Mouse (Mus musculus) stomach, embryonic 16.5 days (tissue): ENCODE results near the gene Plekha5. TPM values are rescaled to one million over a fixed set of nuclear protein-coding genes. Genes with fewer than 3 reads are reported as not detected.

Experiments used
- ATAC-seq: fragments of 200-750 bp; cut with Nextera tagmentation; 2 replicates; pipeline ENCODE4 v1.8.0; 2017; ENCODE audit warnings: moderate number of reproducible peaks, moderate TSS enrichment; ENCODE audit not compliant: insufficient read depth, low FRiP score
- H3K27ac ChIP-seq: fragments of 300-500 bp; sonication (generic); 2 replicates; pipeline ENCODE4 v1.5.1; 2014; ENCODE audit warnings: low read length
- H3K27me3 ChIP-seq: fragments of 300-500 bp; sonication (generic); 2 replicates; pipeline ENCODE4 v1.6.1; 2014; ENCODE audit warnings: low read length, control low read depth, mixed read lengths; ENCODE audit not compliant: control insufficient read depth, insufficient read depth
- H3K36me3 ChIP-seq: fragments of 300-500 bp; sonication (generic); 2 replicates; pipeline ENCODE4 v1.6.1; 2014; ENCODE audit warnings: low read length; ENCODE audit not compliant: control insufficient read depth, insufficient read depth
- H3K4me1 ChIP-seq: fragments of 300-500 bp; sonication (generic); 2 replicates; pipeline ENCODE4 v1.6.1; 2014; ENCODE audit warnings: low read length, control low read depth, mixed read lengths; ENCODE audit not compliant: control insufficient read depth, insufficient read depth
- H3K4me2 ChIP-seq: fragments of 300-500 bp; sonication (generic); 2 replicates; pipeline ENCODE4 v1.6.1; 2014; ENCODE audit warnings: low read depth, low read length, mixed read lengths
- H3K4me3 ChIP-seq: fragments of 300-500 bp; sonication (generic); replicated peaks from 2 replicates; pipeline ENCODE4 v1.5.1; 2014; ENCODE audit warnings: mild to moderate bottlenecking, low read length
- H3K9ac ChIP-seq: fragments of 300-500 bp; sonication (generic); 2 replicates; pipeline ENCODE4 v1.6.1; 2014; ENCODE audit warnings: low read length
- H3K9me3 ChIP-seq: fragments of 300-500 bp; sonication (generic); replicated peaks from 2 replicates; pipeline ENCODE4 v1.6.1; 2016; ENCODE audit warnings: low read length, control low read depth; ENCODE audit not compliant: control insufficient read depth
- WGBS: fragments of 180-500 bp; shearing (Covaris S2); extraction: QIAGEN DNeasy Blood & Tissue Kit; methylation state at CpG from one replicate; pipeline ENCODE4 v1.1.7; 2014; 5-methylcytosine and 5-hydroxymethylcytosine counted together
- polyA plus RNA-seq: library from polyadenylated mRNA; unstranded; fragments of >200 nt; fragmentation: Nextera tagmentation; extraction: Ambion mirVana; gene quantifications from 2 replicates; pipeline ENCODE4 v1.2.1, GENCODE M21; 2015

Gene Plekha5
- polyA plus RNA-seq, 1 experiment from 2014 or later: 35.0 TPM

DNA sequence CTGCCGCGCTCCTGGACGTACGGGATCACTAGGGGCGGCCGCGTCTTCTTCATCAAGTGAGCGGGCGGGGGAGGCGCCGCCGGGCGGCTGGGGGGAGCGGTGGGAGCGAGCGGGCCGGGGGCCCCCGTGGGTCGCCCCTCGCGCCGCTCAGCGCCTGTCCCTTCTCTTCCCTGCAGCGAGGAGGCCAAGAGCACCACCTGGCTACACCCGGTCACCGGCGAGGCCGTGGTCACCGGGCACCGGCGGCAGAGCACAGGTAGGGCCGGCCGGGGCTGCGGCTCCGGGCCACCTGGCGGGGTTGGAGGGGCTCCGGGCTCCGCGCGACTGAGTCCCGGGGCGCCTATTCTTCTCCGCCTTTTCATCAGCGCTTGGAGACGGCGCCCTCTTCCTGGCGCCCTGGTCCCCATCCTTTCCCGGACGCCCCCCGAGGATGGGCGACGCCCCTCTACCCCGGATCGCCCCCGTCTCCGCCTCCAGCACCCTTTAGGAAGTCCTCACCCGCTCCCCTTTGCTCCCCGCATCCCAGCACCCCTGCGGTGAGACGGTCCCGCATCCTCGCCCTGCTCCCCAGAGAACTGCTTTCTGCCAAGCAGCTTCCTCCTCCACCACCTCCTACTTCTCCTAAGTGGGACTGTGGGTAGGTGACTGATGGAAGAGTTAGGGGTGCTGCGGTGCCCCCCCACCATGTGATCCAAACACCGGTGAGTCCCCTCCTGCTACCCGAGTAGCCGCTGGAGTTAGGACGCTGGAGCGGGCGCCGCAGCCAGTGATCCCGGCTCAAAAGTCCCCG is 542 bp downstream of the Plekha5 start:
- H3K9me3 ChIP-seq: no peaks in the 10 kb centered on the region
- H3K27ac ChIP-seq: peak overlapping the region; percentile 95
- H3K4me2 ChIP-seq: peak overlapping the region; percentile 65
- peak overlapping the region; percentile 97 for H3K9ac ChIP-seq
- WGBS: under 1% methylated on average over 53 of the region's 72 CpGs
- H3K27me3 ChIP-seq: no peaks in the 10 kb centered on the region
- no peaks in the 10 kb centered on the region for H3K36me3 ChIP-seq
- H3K4me3 ChIP-seq: peak overlapping the region; percentile 97
- peak; percentile 69 for ATAC-seq
- H3K4me1 ChIP-seq: peaks cover 9% of the 10 kb centered on the region

GRCm38 (mm10) chr6:140424991-140425361 is 1.1 kb downstream of the Plekha5 start:
- ATAC-seq: peak; percentile 37; the same call in 1 of the 2 replicates
- under 1% methylated on average over 17 of the region's 17 CpGs for WGBS

GRCm38 (mm10) chr6:140429236-140429635 is 5.4 kb downstream of the Plekha5 start:
- Histone ChIP-seq H3K27me3 (no peaks in the 10 kb centered on the region), H3K4me2 (no peak overlapping the region), H3K36me3 (peaks cover 12% of the 10 kb centered on the region), H3K4me1 (peaks cover 14% of the 10 kb centered on the region), H3K4me3 (no peak overlapping the region), H3K9me3 (no peaks in the 10 kb centered on the region), H3K27ac (no peak overlapping the region), H3K9ac (no peak overlapping the region)
- no peak for ATAC-seq
- 75% methylated on average over 8 of the region's 8 CpGs for WGBS

More at GRCm38 (mm10) chr6:140424991-140425361, 1.1 kb downstream of the Plekha5 start:
- no peaks in the 10 kb centered on the region for H3K27me3 ChIP-seq
- peak overlapping the region; percentile 97 for H3K4me3 ChIP-seq
- no peaks in the 10 kb centered on the region for H3K9me3 ChIP-seq
- peaks cover 9% of the 10 kb centered on the region for H3K4me1 ChIP-seq
- no peaks in the 10 kb centered on the region for H3K36me3 ChIP-seq
- H3K4me2 ChIP-seq: peak overlapping the region; percentile 65
- peak overlapping the region; percentile 97 for H3K9ac ChIP-seq
- peak overlapping the region; percentile 95 for H3K27ac ChIP-seq

- Histone ChIP-seq H3K9me3 (no peaks in the 10 kb centered on the region), H3K9ac (no peak overlapping the region), H3K4me1 (peaks cover 4% of the 10 kb centered on the region; the same call in 1 of the 2 replicates), H3K27ac (no peak overlapping the region), H3K27me3 (no peaks in the 10 kb centered on the region), H3K4me3 (no peak overlapping the region), H3K36me3 (peaks cover 12% of the 10 kb centered on the region), H3K4me2 (no peak overlapping the region)
- no peak for ATAC-seq
- 89% methylated on average over 9 of the region's 9 CpGs for WGBS
Measured at GRCm38 (mm10) chr6:140432363-140432762, 8.5 kb downstream of the Plekha5 start.

DNA sequence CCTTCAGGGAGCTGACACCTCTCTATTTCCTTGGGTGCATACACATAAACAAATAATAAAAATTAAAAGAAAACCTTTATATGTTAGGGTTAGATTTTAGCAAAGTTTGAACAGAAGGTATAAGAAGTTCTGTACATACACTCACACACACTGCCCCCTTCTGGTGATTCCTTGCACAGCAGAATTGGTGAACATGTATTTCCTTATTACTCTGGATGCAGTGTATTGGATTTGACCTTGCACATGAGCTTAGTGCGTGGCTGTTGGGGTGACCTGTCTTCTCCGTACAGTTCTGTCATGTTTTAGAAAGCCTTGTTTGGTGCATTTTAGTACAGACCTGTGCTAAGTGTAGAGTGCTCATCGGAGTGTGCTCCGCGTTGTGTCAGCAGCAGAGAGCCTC is 19.5 kb downstream of the Plekha5 start:
- no peak for ATAC-seq
- H3K4me3 ChIP-seq: no peak overlapping the region
- no peak overlapping the region for H3K9ac ChIP-seq
- no peak overlapping the region for H3K4me2 ChIP-seq
- no peaks in the 10 kb centered on the region for H3K36me3 ChIP-seq
- WGBS: 87% methylated on average over 5 of the region's 5 CpGs
- no peaks in the 10 kb centered on the region for H3K9me3 ChIP-seq
- 0 out of 2 replicates have a peak, but pooled peaks cover 4% of the 10 kb centered on the region for H3K4me1 ChIP-seq
- no peak overlapping the region for H3K27ac ChIP-seq
- H3K27me3 ChIP-seq: no peaks in the 10 kb centered on the region

DNA sequence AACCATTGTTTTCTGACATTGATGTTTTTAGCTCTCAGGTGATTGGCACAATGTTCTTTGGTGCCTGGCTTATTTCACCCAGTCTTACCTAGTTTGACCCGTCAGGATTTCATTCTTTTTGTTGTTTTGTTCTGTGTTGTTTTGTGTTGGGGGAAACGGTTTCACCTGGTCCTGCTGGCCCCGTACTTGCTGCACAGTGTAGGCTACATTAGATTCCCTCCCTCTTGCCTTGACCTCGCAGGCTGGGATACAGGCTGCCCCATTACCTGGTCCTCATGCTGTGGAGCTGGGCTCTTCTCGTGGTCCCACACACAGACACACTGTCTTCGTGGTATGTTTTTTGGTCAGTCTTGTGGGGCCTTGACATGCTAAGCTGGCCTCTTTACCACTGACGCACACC is 20.3 kb downstream of the Plekha5 start:
- Histone ChIP-seq H3K9ac (no peak overlapping the region), H3K4me1 (0 out of 2 replicates have a peak, but pooled peaks cover 4% of the 10 kb centered on the region), H3K4me3 (no peak overlapping the region), H3K9me3 (no peaks in the 10 kb centered on the region), H3K27me3 (no peaks in the 10 kb centered on the region), H3K27ac (no peak overlapping the region), H3K4me2 (no peak overlapping the region), H3K36me3 (no peaks in the 10 kb centered on the region)
- ATAC-seq: no peak
- 73% methylated on average over 7 of the region's 7 CpGs for WGBS

DNA sequence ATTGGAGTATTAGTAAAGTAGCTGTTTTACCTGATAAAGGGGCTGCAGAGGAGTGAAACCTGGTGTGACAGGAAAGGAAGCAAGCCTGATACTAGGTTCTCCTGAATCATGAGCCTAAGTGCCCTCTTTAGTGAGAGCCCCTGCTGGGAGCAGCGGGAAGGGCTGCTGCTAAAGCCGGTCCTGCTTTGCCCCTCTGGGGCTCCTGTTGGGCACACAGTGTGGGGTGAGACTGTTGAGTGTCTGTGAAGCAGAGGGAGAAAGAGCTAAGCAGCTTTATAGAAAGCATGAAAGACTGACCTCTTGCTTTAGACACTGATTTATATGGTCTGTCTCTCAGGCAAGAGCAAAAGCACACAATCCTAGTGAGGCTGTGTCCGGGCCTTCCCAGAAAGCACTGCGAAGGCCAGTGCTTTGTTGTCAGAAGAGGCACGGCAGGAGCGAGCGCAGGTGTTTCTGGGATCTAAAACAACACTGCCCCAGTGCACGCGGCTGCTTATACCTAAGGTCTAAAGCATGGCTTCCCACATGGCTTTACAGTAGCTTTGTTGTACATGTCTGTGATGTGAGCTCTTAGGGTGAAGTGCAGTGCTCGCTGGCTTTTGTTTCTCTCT is 21.1 kb downstream of the Plekha5 start:
- no peak overlapping the region for H3K9ac ChIP-seq
- ATAC-seq: no peak

GRCm38 (mm10) chr6:140448010-140448739 is 24.3 kb downstream of the Plekha5 start:
- Histone ChIP-seq H3K27me3 (no peaks in the 10 kb centered on the region), H3K4me1 (0 out of 2 replicates have a peak, but pooled peaks cover 4% of the 10 kb centered on the region), H3K4me2 (no peak overlapping the region), H3K9ac (no peak overlapping the region), H3K27ac (no peak overlapping the region), H3K9me3 (no peaks in the 10 kb centered on the region), H3K4me3 (no peak overlapping the region), H3K36me3 (0 out of 2 replicates have a peak, but pooled peaks cover 8% of the 10 kb centered on the region)
- WGBS: 89% methylated on average over 21 of the region's 21 CpGs
- ATAC-seq: no peak

More for the DNA sequence above, 21.1 kb downstream of the Plekha5 start:
- Histone ChIP-seq H3K27ac (no peak overlapping the region), H3K36me3 (no peaks in the 10 kb centered on the region), H3K9me3 (no peaks in the 10 kb centered on the region), H3K4me2 (no peak overlapping the region), H3K27me3 (no peaks in the 10 kb centered on the region), H3K4me3 (no peak overlapping the region), H3K4me1 (0 out of 2 replicates have a peak, but pooled peaks cover 4% of the 10 kb centered on the region)
- WGBS: 46% methylated on average over 10 of the region's 10 CpGs
